Mouse (Mus musculus): ENCODE data around the gene Peak1.
A peak's percentile ranks its signal among the peaks of the same experiment; 100 is the strongest.

Gene Peak1

GRCm38 (mm10) chr9:56179416-56180117, 238.3 kb downstream of the Peak1 start:
- no peaks in the 10 kb centered on the region for H3K36me3 ChIP-seq (ENCODE audit: insufficient read depth, low read length)
- no peaks in the 10 kb centered on the region for H3K9me3 ChIP-seq (ENCODE audit: low read length)
- no peaks in the 10 kb centered on the region for H3K27me3 ChIP-seq (ENCODE audit: insufficient read depth, low read length)
- H3K4me1 ChIP-seq (replicated peaks; ENCODE audit: low read depth, low read length): peaks cover 9% of the 10 kb centered on the region; the same call in 1 of the 2 replicates
- TF ChIP-seq CTCF (conservative IDR thresholded peaks at IDR 0.05; ENCODE audit: low read length) (peak; percentile 29), POU5F1 (IDR thresholded peaks at IDR 0.05; ENCODE audit: borderline replicate concordance, low read length) (no peak), NANOG (IDR thresholded peaks at IDR 0.05; ENCODE audit: borderline replicate concordance, low read length) (no peak)
- H3K4me3 ChIP-seq (replicated peaks; ENCODE audit: low read length): peak overlapping the region; percentile 26; the same call in 1 of the 2 replicates

- Histone ChIP-seq H3K4me3 (replicated peaks; ENCODE audit: low read length) (no peak overlapping the region), H3K27me3 (ENCODE audit: insufficient read depth, low read length) (no peaks in the 10 kb centered on the region), H3K9me3 (ENCODE audit: low read length) (no peaks in the 10 kb centered on the region), H3K4me1 (replicated peaks; ENCODE audit: low read depth, low read length) (peaks cover 9% of the 10 kb centered on the region; the same call in 1 of the 2 replicates), H3K36me3 (ENCODE audit: insufficient read depth, low read length) (no peaks in the 10 kb centered on the region)
- TF ChIP-seq POU5F1 (IDR thresholded peaks at IDR 0.05; ENCODE audit: borderline replicate concordance, low read length) (no peak), NANOG (IDR thresholded peaks at IDR 0.05; ENCODE audit: borderline replicate concordance, low read length) (no peak), CTCF (conservative IDR thresholded peaks at IDR 0.05; ENCODE audit: low read length) (no peak)
Observed at GRCm38 (mm10) chr9:56177354-56177753, 240.5 kb downstream of the Peak1 start.

GRCm38 (mm10) chr9:56175316-56175715, 242.6 kb downstream of the Peak1 start:
- no peak overlapping the region for H3K4me3 ChIP-seq (replicated peaks; ENCODE audit: low read length)
- H3K4me1 ChIP-seq (replicated peaks; ENCODE audit: low read depth, low read length): peaks cover 6% of the 10 kb centered on the region; the same call in 1 of the 2 replicates
- H3K9me3 ChIP-seq (ENCODE audit: low read length): no peaks in the 10 kb centered on the region
- no peaks in the 10 kb centered on the region for H3K36me3 ChIP-seq (ENCODE audit: insufficient read depth, low read length)
- TF ChIP-seq POU5F1 (IDR thresholded peaks at IDR 0.05; ENCODE audit: borderline replicate concordance, low read length) (no peak), CTCF (conservative IDR thresholded peaks at IDR 0.05; ENCODE audit: low read length) (no peak), NANOG (IDR thresholded peaks at IDR 0.05; ENCODE audit: borderline replicate concordance, low read length) (no peak)
- no peaks in the 10 kb centered on the region for H3K27me3 ChIP-seq (ENCODE audit: insufficient read depth, low read length)

DNA sequence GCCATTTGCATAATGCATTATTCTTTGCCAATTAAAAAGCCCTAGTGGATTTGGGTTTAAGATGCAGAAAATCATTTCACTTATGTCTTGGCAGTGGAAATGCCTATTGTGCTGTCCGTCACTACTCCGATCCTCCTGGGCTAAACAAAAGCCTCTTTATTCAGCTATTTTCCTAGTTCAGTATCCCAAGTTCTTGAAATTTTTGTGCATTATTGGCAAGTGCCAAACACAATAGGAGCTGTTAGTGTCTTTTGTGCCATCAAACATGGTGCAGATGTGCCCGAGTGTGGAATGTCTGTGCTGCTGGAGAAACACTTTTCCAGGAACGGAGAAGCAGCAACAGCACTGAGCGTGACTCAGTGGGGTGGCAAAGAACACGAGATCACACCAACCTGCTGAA, 250.2 kb downstream of the Peak1 start:
- H3K9me3 ChIP-seq (ENCODE audit: low read length): no peaks in the 10 kb centered on the region
- no peak overlapping the region for H3K4me3 ChIP-seq (replicated peaks; ENCODE audit: low read length)
- H3K4me1 ChIP-seq (replicated peaks; ENCODE audit: low read depth, low read length): peaks cover 20% of the 10 kb centered on the region
- TF ChIP-seq POU5F1 (IDR thresholded peaks at IDR 0.05; ENCODE audit: borderline replicate concordance, low read length) (no peak), NANOG (IDR thresholded peaks at IDR 0.05; ENCODE audit: borderline replicate concordance, low read length) (no peak), CTCF (conservative IDR thresholded peaks at IDR 0.05; ENCODE audit: low read length) (no peak)
- peaks cover 6% of the 10 kb centered on the region for H3K27me3 ChIP-seq (ENCODE audit: insufficient read depth, low read length)
- H3K36me3 ChIP-seq (ENCODE audit: insufficient read depth, low read length): no peaks in the 10 kb centered on the region

GRCm38 (mm10) chr9:56166161-56166560, 251.7 kb downstream of the Peak1 start:
- no peaks in the 10 kb centered on the region for H3K9me3 ChIP-seq (ENCODE audit: low read length)
- H3K4me1 ChIP-seq (replicated peaks; ENCODE audit: low read depth, low read length): peaks cover 24% of the 10 kb centered on the region
- no peaks in the 10 kb centered on the region for H3K36me3 ChIP-seq (ENCODE audit: insufficient read depth, low read length)
- no peak overlapping the region for H3K4me3 ChIP-seq (replicated peaks; ENCODE audit: low read length)
- TF ChIP-seq NANOG (IDR thresholded peaks at IDR 0.05; ENCODE audit: borderline replicate concordance, low read length): no peak
- TF ChIP-seq POU5F1 (IDR thresholded peaks at IDR 0.05; ENCODE audit: borderline replicate concordance, low read length): no peak
- TF ChIP-seq CTCF (conservative IDR thresholded peaks at IDR 0.05; ENCODE audit: low read length): no peak
- peaks cover 15% of the 10 kb centered on the region for H3K27me3 ChIP-seq (ENCODE audit: insufficient read depth, low read length)

DNA sequence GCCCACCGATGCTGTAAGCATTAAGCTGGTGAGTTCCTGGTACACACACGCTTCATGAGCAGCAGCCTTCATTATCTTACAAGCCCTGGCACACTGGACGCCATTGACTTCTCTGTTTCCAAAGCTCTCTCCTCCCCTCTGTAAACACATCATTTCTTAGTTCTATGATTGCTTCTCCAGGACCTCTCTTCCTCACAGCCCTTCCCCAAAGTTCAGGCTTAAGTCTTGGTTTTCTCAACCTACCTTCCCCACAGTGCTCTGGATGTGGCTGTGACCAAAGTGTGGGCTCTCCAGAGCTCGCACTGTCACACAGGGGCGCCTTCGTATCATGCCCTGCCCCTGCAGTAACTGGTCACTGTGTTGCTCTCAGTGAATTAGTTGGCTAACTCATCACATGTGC, 252.5 kb downstream of the Peak1 start, which contains the start of gene Tspan3:
Gene Tspan3 (minus strand): TSS at position 101 of the 400 bp plus-strand sequence.
- no peaks in the 10 kb centered on the region for H3K9me3 ChIP-seq (ENCODE audit: low read length)
- peaks cover 26% of the 10 kb centered on the region for H3K4me1 ChIP-seq (replicated peaks; ENCODE audit: low read depth, low read length)
- H3K27me3 ChIP-seq (ENCODE audit: insufficient read depth, low read length): peaks cover 15% of the 10 kb centered on the region
- no peaks in the 10 kb centered on the region for H3K36me3 ChIP-seq (ENCODE audit: insufficient read depth, low read length)
- H3K4me3 ChIP-seq (replicated peaks; ENCODE audit: low read length): no peak within 1 kb of the TSS
- TF ChIP-seq CTCF (conservative IDR thresholded peaks at IDR 0.05; ENCODE audit: low read length) (no peak), NANOG (IDR thresholded peaks at IDR 0.05; ENCODE audit: borderline replicate concordance, low read length) (no peak), POU5F1 (IDR thresholded peaks at IDR 0.05; ENCODE audit: borderline replicate concordance, low read length) (no peak)

GRCm38 (mm10) chr9:56160341-56161141, 257.3 kb downstream of the Peak1 start:
- Histone ChIP-seq H3K9me3 (ENCODE audit: low read length) (no peaks in the 10 kb centered on the region), H3K36me3 (ENCODE audit: insufficient read depth, low read length) (no peaks in the 10 kb centered on the region), H3K4me1 (replicated peaks; ENCODE audit: low read depth, low read length) (peaks cover 15% of the 10 kb centered on the region), H3K4me3 (replicated peaks; ENCODE audit: low read length) (peak overlapping the region; percentile 97), H3K27me3 (ENCODE audit: insufficient read depth, low read length) (peaks cover 18% of the 10 kb centered on the region)
- no peak for TF ChIP-seq POU5F1 (IDR thresholded peaks at IDR 0.05; ENCODE audit: borderline replicate concordance, low read length)

DNA sequence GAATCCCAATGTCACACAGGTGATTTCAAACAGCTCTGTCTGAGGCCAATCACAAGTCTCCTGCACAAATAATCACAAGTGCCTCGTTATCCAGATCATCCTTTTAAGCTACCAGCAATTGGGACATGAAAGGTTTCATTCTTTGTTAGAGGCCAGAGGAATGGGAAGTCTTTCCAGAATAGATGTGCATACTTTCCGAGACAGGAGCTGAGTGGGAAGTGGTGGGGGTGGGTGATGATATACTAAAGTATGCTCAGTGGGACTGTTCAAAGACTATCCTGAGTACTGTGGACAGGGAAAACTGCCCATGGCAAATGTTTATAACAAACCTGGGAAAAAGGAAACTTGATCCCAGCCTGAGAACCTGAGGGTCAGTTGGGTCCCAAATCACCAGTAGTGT, 258.4 kb downstream of the Peak1 start:
- peaks cover 16% of the 10 kb centered on the region for H3K4me1 ChIP-seq (replicated peaks; ENCODE audit: low read depth, low read length)
- no peaks in the 10 kb centered on the region for H3K36me3 ChIP-seq (ENCODE audit: insufficient read depth, low read length)
- H3K9me3 ChIP-seq (ENCODE audit: low read length): no peaks in the 10 kb centered on the region
- H3K27me3 ChIP-seq (ENCODE audit: insufficient read depth, low read length): peaks cover 18% of the 10 kb centered on the region
- TF ChIP-seq CTCF (conservative IDR thresholded peaks at IDR 0.05; ENCODE audit: low read length): no peak
- H3K4me3 ChIP-seq (replicated peaks; ENCODE audit: low read length): 0 out of 2 replicates have a peak overlapping the region, but pooled peaks have one; percentile 97

All from E14TG2a.4 (cell line).